Mouse (Mus musculus) limb, embryonic 12.5 days (tissue): ENCODE results near the gene Bach1. TPM values are rescaled to one million over a fixed set of nuclear protein-coding genes. Genes with fewer than 3 reads are reported as not detected.

Experiments used
- ATAC-seq: fragments of 200-750 bp; cut with Nextera tagmentation; 2 replicates; pipeline ENCODE4 v1.8.0; 2017; ENCODE audit warnings: low read depth, moderate TSS enrichment; ENCODE audit not compliant: insufficient number of reproducible peaks, insufficient read depth, low FRiP score, low TSS enrichment
- H3K27ac ChIP-seq: fragments of 300-500 bp; sonication (generic); 2 replicates; pipeline ENCODE4 v1.5.1; 2016; ENCODE audit warnings: mild to moderate bottlenecking, moderate library complexity
- H3K27me3 ChIP-seq: fragments of 300-500 bp; sonication (generic); 2 replicates; pipeline ENCODE4 v1.6.1; 2016; ENCODE audit warnings: mild to moderate bottlenecking, moderate library complexity
- H3K36me3 ChIP-seq: fragments of 300-500 bp; sonication (generic); 2 replicates; pipeline ENCODE4 v1.6.1; 2016; ENCODE audit warnings: mild to moderate bottlenecking, moderate library complexity
- H3K4me1 ChIP-seq: fragments of 300-500 bp; sonication (generic); replicated peaks from 2 replicates; pipeline ENCODE4 v1.6.1; 2016
- H3K4me2 ChIP-seq: fragments of 300-500 bp; sonication (generic); 2 replicates; pipeline ENCODE4 v1.6.1; 2016; ENCODE audit warnings: mild to moderate bottlenecking, moderate library complexity
- H3K4me3 ChIP-seq: fragments of 300-500 bp; sonication (generic); replicated peaks from 2 replicates; pipeline ENCODE4 v1.5.1; 2016; ENCODE audit warnings: mild to moderate bottlenecking
- H3K9ac ChIP-seq: fragments of 300-500 bp; sonication (generic); replicated peaks from 2 replicates; pipeline ENCODE4 v1.6.1; 2016; ENCODE audit warnings: mild to moderate bottlenecking, moderate library complexity
- H3K9me3 ChIP-seq: fragments of 300-500 bp; sonication (generic); 2 replicates; pipeline ENCODE4 v1.6.1; 2016; ENCODE audit warnings: mild to moderate bottlenecking, moderate library complexity
- WGBS: fragments of 180-500 bp; shearing (Covaris S2); methylation state at CpG from one replicate; pipeline ENCODE4 v1.1.7; 2016; 5-methylcytosine and 5-hydroxymethylcytosine counted together
- polyA plus RNA-seq: library from polyadenylated mRNA; unstranded; fragments of >200 nt; fragmentation: Nextera tagmentation; extraction: Ambion mirVana; gene quantifications from 2 replicates; pipeline ENCODE4 v1.2.1, GENCODE M21; 2016

Bach1 gene
- polyA plus RNA-seq, 1 experiment from 2014 or later, result 19.4 TPM

DNA sequence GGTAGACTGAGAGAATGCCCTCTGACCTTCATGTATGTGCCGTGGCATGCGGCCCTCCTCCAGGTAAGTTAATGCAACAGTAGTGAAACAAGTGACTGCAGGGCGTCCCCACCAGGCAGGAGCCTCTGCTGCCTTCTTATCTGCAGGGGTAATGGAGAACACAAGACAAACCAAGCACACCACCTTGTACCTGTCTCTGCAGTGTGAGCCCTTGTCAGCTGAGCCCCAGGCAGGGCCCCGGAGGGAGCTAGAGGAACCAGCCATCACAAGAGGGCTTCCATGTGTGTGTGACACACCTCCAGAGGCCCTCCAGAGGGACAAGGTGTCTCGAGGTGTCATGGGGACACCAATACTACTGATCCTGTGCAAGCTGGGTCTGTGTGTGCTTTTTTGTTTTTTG, 26.5 kb downstream of the Bach1 start:
- Histone ChIP-seq H3K9ac (no peak overlapping the region), H3K27me3 (no peaks in the 10 kb centered on the region), H3K4me2 (no peak overlapping the region), H3K4me1 (no peaks in the 10 kb centered on the region), H3K4me3 (no peak overlapping the region), H3K27ac (no peak overlapping the region), H3K36me3 (peaks cover 73% of the 10 kb centered on the region), H3K9me3 (no peaks in the 10 kb centered on the region)
- ATAC-seq, result no peak
- 88% methylated on average over 5 of the region's 5 CpGs for WGBS

DNA sequence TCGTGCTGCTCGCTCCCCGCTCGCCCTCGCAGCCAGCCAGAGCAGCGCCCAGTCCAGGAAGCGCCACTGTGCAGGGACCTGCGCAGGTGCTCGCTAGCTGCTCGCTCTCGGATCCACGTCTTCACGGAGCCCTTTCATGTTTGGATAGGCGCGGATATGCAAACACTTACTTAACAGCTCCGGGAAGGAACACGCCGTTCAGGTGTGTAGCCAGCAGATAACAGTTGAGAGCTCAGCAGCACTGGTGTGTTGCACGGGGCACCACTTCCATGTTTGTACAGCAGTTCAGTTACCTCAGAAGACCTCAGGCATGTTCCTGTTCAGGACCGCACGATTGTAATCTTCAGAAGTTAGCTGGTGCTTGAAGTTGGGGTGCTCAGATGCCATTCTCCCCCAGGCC, 27.2 kb downstream of the Bach1 start:
- Histone ChIP-seq H3K4me1 (no peaks in the 10 kb centered on the region), H3K9ac (no peak overlapping the region), H3K27ac (no peak overlapping the region), H3K4me2 (no peak overlapping the region), H3K27me3 (no peaks in the 10 kb centered on the region), H3K4me3 (no peak overlapping the region), H3K36me3 (peaks cover 77% of the 10 kb centered on the region), H3K9me3 (no peaks in the 10 kb centered on the region)
- ATAC-seq, result no peak
- 94% methylated on average over 21 of the region's 21 CpGs for WGBS

DNA sequence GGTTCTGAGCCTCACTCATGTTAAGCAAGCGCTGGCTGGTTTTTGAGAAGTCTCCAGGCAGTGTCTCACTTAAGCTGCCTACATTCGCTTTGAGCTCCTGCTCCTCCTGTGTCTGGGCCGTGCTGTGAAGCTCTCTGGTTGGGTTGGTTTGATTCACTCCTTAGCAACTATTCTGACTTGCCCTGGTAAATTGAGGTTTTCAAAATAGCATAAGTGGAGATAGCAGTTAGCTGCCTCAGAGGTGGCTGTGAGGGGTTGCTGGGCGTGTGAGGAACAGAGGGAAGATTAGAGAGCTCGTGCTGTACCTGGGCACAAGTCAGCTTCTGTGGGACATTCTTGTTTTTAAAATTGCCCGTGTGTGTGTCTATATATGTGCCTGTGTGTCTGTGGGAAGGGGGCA, 27.6 kb downstream of the Bach1 start:
- peaks cover 77% of the 10 kb centered on the region for H3K36me3 ChIP-seq
- no peaks in the 10 kb centered on the region for H3K27me3 ChIP-seq
- H3K9ac ChIP-seq, result no peak overlapping the region
- 88% methylated on average over 6 of the region's 6 CpGs for WGBS
- no peak overlapping the region for H3K4me3 ChIP-seq
- no peak overlapping the region for H3K27ac ChIP-seq
- H3K4me1 ChIP-seq, result no peaks in the 10 kb centered on the region
- ATAC-seq, result no peak
- no peaks in the 10 kb centered on the region for H3K9me3 ChIP-seq
- no peak overlapping the region for H3K4me2 ChIP-seq

DNA sequence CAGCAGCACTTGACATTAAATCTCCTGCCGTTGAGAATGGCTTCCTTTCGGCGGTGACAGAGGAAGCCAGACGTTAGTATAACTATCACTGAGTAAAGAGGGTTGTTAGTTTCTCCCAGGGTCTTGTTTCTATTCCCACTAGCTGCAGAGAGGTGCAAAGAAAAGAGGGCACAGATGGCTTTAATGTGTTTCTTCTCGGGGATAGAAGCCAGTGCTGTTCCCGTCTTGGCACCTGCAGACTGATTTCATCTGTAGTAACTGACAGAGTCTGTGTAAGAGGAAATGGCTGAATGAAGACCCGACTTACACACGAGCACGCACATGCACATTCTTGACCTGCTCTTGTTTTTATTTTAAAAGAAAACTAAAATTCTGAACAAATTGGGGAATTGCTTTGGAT, 28.5 kb downstream of the Bach1 start:
- Histone ChIP-seq H3K4me1 (no peaks in the 10 kb centered on the region), H3K27ac (no peak overlapping the region), H3K4me3 (no peak overlapping the region), H3K36me3 (peaks cover 73% of the 10 kb centered on the region), H3K9me3 (no peaks in the 10 kb centered on the region), H3K27me3 (no peaks in the 10 kb centered on the region), H3K9ac (no peak overlapping the region), H3K4me2 (no peak overlapping the region)
- WGBS, result 65% methylated on average over 9 of the region's 9 CpGs
- ATAC-seq, result no peak

DNA sequence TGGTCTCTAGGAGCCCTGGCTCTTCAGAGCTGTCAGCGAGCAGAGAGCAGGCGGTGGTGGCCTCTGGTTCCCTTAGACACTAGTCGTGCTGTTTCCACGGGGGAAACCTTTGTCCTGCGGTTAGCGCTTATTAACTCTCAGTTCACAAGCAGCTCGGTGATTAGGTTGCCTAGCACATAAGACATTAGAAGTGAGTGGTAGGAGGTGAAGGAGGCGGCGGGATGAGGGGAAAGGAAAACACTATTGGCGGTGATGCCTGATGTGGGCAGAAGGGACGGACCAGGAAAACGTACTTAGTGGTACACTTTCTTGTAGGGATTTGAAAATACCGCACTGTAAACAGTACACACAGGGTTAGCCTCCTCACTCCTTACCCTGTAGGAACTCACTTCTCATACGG, 29.2 kb downstream of the Bach1 start:
- Histone ChIP-seq H3K27me3 (no peaks in the 10 kb centered on the region), H3K36me3 (peaks cover 68% of the 10 kb centered on the region), H3K9me3 (no peaks in the 10 kb centered on the region), H3K4me1 (no peaks in the 10 kb centered on the region), H3K9ac (no peak overlapping the region), H3K4me3 (no peak overlapping the region), H3K27ac (no peak overlapping the region), H3K4me2 (no peak overlapping the region)
- ATAC-seq, result no peak
- 84% methylated on average over 14 of the region's 14 CpGs for WGBS

DNA sequence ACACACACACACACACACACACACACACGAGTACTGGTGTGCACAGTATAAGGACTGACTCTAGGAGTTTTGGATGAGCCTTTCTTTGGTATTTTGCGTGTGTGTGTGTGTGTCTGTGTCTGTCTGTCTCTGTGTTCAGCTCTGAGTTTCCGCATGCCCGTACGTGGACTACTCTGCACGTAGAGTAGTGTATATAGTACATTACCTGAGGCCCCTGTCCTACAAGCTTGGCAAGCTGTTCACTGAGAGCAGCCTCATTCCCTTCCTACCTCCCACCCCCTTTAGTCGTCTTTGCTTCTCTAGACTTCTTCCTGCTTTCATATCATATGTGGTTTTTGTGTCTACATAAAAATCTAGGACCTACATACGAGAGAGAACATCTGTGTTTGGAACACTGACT, 30.0 kb downstream of the Bach1 start:
- 94% methylated on average over 8 of the region's 8 CpGs for WGBS
- no peaks in the 10 kb centered on the region for H3K27me3 ChIP-seq
- peaks cover 60% of the 10 kb centered on the region for H3K36me3 ChIP-seq
- no peaks in the 10 kb centered on the region for H3K4me1 ChIP-seq
- no peak overlapping the region for H3K27ac ChIP-seq
- no peak overlapping the region for H3K9ac ChIP-seq
- H3K4me3 ChIP-seq, result no peak overlapping the region
- no peaks in the 10 kb centered on the region for H3K9me3 ChIP-seq
- no peak for ATAC-seq
- no peak overlapping the region for H3K4me2 ChIP-seq

DNA sequence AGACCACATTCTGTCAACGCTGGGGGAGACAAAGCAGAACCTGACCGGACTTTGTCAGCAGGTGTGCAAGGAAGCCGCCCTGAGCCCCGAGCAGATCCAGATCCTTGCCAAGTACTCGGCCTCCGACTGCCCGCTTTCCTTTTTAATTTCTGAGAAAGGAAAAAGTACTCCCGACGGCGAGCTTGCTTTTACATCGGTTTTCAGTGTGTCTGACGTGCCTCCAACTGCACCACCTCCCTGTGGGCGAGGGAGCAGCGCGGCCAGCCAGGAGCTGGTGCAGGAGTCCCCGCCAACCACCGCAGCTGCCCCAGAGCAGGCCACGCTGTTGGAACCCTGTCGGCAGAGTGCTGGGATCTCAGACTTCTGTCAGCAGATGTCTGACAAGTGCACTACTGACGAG, 30.7 kb downstream of the Bach1 start:
- Histone ChIP-seq H3K4me1 (no peaks in the 10 kb centered on the region), H3K27ac (no peak overlapping the region), H3K4me3 (no peak overlapping the region), H3K9ac (no peak overlapping the region), H3K9me3 (no peaks in the 10 kb centered on the region), H3K36me3 (peaks cover 55% of the 10 kb centered on the region), H3K27me3 (no peaks in the 10 kb centered on the region), H3K4me2 (no peak overlapping the region)
- ATAC-seq, result no peak
- WGBS, result 95% methylated on average over 20 of the region's 20 CpGs

DNA sequence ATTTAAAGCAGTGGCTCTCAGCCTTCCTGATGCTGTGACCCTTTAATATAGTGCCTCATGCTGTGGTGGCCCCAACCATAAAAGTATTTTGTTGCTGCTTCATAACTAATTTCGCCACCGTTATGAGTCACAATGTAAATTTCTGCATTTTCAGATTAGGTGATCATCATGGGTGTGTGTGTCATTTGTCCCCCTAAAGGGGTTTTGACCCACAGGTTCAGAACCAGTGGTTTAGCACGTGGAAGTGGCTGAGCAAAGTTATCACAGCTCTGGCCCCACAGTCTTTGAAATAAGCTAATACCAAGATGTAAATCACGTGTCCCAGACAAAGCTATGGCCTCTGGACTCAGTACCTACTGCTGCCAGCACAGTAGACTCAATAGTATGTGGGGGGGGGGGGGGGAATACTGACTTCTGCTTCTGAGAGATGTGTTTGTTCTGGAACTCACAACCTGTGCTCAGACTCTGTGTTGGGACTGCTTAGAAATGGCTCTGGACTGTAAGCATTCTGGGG, 36.2 kb downstream of the Bach1 start:
- peaks cover 21% of the 10 kb centered on the region for H3K36me3 ChIP-seq
- H3K9me3 ChIP-seq, result no peaks in the 10 kb centered on the region
- H3K9ac ChIP-seq, result no peak overlapping the region
- H3K4me3 ChIP-seq, result no peak overlapping the region
- H3K4me1 ChIP-seq, result no peaks in the 10 kb centered on the region
- H3K27ac ChIP-seq, result no peak overlapping the region
- ATAC-seq, result no peak
- WGBS, result 90% methylated on average over 4 of the region's 4 CpGs
- H3K27me3 ChIP-seq, result no peaks in the 10 kb centered on the region
- no peak overlapping the region for H3K4me2 ChIP-seq

DNA sequence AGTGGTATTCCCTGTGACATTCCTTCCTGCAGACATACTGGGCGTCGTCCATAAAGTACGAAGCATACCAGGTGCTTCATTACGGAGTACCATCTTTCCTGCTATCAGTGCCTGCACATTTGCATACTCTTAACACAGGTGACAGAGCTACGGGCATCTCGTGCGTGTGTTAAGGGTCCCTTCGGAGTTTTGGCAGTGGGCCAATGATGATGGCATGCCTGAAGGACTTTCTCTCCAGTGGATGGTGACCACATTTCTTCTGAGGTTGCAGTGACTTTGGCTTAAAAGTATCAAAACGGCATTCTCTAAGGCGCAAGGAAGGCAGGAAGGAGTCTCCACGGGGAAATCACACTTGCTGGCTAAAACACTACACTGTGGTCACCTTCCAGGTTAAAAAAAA, 37.4 kb downstream of the Bach1 start:
- H3K27me3 ChIP-seq, result no peaks in the 10 kb centered on the region
- peaks cover 9% of the 10 kb centered on the region; the same call in 1 of the 2 replicates for H3K36me3 ChIP-seq
- WGBS, result 82% methylated on average over 11 of the region's 11 CpGs
- H3K9ac ChIP-seq, result no peak overlapping the region
- H3K27ac ChIP-seq, result no peak overlapping the region
- no peaks in the 10 kb centered on the region for H3K9me3 ChIP-seq
- no peak overlapping the region for H3K4me2 ChIP-seq
- no peaks in the 10 kb centered on the region for H3K4me1 ChIP-seq
- H3K4me3 ChIP-seq, result no peak overlapping the region
- ATAC-seq, result no peak

DNA sequence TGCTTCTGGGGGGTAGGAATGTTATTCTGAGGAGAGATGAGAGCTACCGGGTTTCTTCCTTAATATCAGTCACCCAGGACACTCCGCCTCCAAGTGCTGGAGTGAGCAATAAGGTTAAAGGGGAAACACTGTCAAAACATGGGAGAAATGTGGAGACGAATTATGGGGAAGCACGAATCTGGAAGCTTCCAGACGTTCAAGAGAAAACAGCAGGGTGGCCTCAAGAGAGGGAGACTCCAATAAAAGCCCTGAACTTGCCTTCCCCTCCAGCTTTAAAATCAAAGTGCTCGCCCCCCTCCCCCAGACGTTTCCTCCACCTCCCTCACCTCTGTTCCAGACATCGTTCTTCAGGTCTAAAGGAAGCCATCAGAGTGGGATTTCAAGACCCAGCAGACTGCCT, 38.6 kb downstream of the Bach1 start:
- WGBS, result 46% methylated on average over 8 of the region's 8 CpGs
- Histone ChIP-seq H3K4me1 (no peaks in the 10 kb centered on the region), H3K9ac (no peak overlapping the region), H3K4me3 (no peak overlapping the region), H3K27me3 (no peaks in the 10 kb centered on the region), H3K9me3 (no peaks in the 10 kb centered on the region), H3K27ac (no peak overlapping the region), H3K36me3 (peaks cover 5% of the 10 kb centered on the region; the same call in 1 of the 2 replicates), H3K4me2 (no peak overlapping the region)
- ATAC-seq, result no peak

DNA sequence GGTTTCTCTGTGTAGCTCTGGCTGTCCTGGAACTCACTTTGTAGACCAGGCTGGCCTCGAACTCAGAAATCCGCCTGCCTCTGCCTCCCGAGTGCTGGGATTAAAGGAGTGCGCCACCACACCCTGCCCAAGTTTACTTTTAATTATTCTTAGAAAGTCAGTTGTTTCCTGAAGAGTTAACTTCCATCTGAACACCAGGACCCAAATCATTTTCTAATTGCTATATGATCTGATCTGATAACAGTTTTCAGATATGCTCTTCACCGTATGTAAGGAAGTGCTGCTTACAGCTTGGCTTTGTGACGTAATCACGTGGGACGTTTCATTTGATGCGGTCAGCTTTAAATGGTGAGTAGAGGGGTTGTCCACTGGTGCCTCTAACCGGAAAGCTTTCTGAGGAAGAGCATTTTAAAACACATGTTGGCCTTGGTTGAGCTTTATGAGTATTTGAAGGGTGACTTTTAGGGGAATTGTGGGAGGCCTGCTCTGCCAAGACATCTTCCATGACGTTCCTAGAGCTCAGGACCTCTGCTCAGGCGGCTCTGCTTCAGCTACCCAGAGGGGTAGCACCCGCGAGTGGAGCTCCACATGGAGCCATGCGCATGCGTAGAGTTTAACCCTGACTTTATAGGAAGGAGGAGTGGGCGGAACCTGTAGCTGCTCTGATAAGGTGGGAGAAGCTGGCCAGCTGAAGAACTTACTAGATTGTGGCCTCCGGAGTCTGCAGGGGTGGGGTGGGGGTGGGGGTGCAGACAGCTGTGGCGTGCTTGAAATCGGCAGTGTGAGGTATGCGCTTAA, 39.3 kb downstream of the Bach1 start:
- Histone ChIP-seq H3K4me1 (no peaks in the 10 kb centered on the region), H3K9me3 (no peaks in the 10 kb centered on the region), H3K27ac (no peak overlapping the region), H3K9ac (no peak overlapping the region), H3K4me3 (no peak overlapping the region), H3K27me3 (no peaks in the 10 kb centered on the region), H3K36me3 (peaks cover 5% of the 10 kb centered on the region; the same call in 1 of the 2 replicates), H3K4me2 (no peak overlapping the region)
- ATAC-seq, result no peak
- WGBS, result 84% methylated on average over 21 of the region's 21 CpGs
